Mouse (Mus musculus) heart, embryonic 16.5 days (tissue): ENCODE measurements at regions not wholly inside any gene's neighbourhood (a gene's known extent, or its start where the extent isn't known, plus 50 kb on each side); places are given as distances from the start of the nearest gene placed in this dataset.

Source experiments
- ATAC-seq: fragments of 200-750 bp; cut with Nextera tagmentation; replicated peaks from 2 replicates; pipeline ENCODE4 v1.8.0; 2017; ENCODE audit warnings: moderate number of reproducible peaks; ENCODE audit not compliant: insufficient read depth, low FRiP score; ENCODE audit errors: extremely low read depth
- H3K27ac ChIP-seq: fragments of 300-500 bp; sonication (generic); 2 replicates; pipeline ENCODE4 v1.5.1; 2014; ENCODE audit warnings: mild to moderate bottlenecking, low read length, control low read depth, moderate library complexity
- H3K27me3 ChIP-seq: fragments of 300-500 bp; sonication (generic); 2 replicates; pipeline ENCODE4 v1.6.1; 2014; ENCODE audit warnings: low read length, mixed read lengths; ENCODE audit not compliant: control insufficient read depth, insufficient read depth
- H3K36me3 ChIP-seq: fragments of 300-500 bp; sonication (generic); 2 replicates; pipeline ENCODE4 v1.6.1; 2014; ENCODE audit not compliant: control insufficient read depth, insufficient read depth
- H3K4me1 ChIP-seq: fragments of 300-500 bp; sonication (generic); 2 replicates; pipeline ENCODE4 v1.6.1; 2014; ENCODE audit warnings: low read length, mixed read lengths; ENCODE audit not compliant: control insufficient read depth, insufficient read depth
- H3K4me2 ChIP-seq: fragments of 300-500 bp; sonication (generic); 2 replicates; pipeline ENCODE4 v1.6.1; 2014; ENCODE audit warnings: low read depth, mild to moderate bottlenecking, control low read depth, low read length
- H3K4me3 ChIP-seq: fragments of 300-500 bp; sonication (generic); 2 replicates; pipeline ENCODE4 v1.5.1; 2014; ENCODE audit warnings: mild to moderate bottlenecking, control low read depth, low read length
- H3K9ac ChIP-seq: fragments of 300-500 bp; sonication (generic); 2 replicates; pipeline ENCODE4 v1.6.1; 2014; ENCODE audit warnings: low read length, control low read depth
- H3K9me3 ChIP-seq: fragments of 300-500 bp; sonication (generic); replicated peaks from 2 replicates; pipeline ENCODE4 v1.6.1; 2016; ENCODE audit warnings: low read length; ENCODE audit not compliant: control insufficient read depth
- WGBS: fragments of 180-500 bp; shearing (Covaris S2); extraction: QIAGEN DNeasy Blood & Tissue Kit; methylation state at CpG from one replicate; pipeline ENCODE4 v1.1.7; 2014; 5-methylcytosine and 5-hydroxymethylcytosine counted together

DNA sequence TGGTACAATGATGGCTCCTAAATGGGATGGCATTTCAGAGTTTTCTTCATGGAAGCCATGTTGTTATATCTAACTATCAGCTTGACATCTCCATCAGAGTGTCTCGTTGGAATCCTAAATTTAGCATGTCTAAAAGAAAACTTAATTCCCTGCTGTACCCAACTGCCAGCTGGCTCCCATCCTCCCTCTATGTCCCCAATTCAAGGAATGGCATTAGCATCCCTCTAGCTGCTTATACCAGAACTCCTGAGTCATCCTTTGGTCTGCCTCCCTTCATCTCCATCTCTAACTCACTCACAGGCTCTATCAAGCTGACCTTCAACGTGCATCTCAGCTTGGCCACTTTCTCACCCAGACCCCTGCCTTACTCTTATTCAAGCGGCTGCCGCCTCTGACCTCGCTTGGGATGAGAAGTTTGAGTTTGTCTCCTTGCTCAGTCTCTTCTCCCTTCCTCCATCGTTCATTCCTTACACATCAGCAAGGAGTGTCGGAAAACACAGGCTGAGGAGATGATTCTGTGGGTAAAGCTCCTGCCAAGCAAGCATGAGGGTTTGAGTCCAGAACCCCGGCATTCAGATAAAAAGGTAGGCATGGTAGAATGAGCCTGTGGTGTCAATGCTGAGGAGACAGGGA lies 88.9 kb downstream of the Emp1 start:
- H3K9me3 ChIP-seq, result no peaks in the 10 kb centered on the region; the same call in 1 of the 2 replicates
- no peaks in the 10 kb centered on the region for H3K4me1 ChIP-seq
- no peak overlapping the region for H3K4me2 ChIP-seq
- no peaks in the 10 kb centered on the region for H3K27me3 ChIP-seq
- WGBS, result 83% methylated on average over 8 of the region's 8 CpGs
- no peak overlapping the region for H3K4me3 ChIP-seq
- H3K9ac ChIP-seq, result no peak overlapping the region
- ATAC-seq, result no peak
- no peak overlapping the region for H3K27ac ChIP-seq
- H3K36me3 ChIP-seq, result no peaks in the 10 kb centered on the region

- ATAC-seq, result no peak
These were observed 90.7 kb downstream of the Emp1 start for GRCm38 (mm10) chr6:135453041-135453440.

DNA sequence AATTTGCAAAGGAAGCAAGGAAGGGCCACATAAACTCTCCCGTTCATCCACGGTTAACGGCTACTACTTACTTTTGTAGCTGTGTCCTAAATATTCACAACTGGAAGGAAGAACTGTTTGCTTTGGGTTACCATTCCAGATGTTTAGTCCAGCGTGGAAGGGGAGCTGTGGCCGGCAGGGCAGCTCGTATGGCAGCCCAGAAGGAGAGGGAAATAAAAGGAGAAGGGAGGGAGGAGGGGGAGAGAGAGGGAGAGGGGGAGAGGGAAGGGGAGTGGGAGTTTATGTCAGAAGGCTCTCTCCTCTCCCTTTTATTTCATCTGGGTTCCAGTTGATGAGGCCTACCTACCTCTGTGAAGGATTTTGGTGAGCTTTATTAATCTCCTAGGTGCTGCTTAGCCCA lies 110.2 kb downstream of the Emp1 start:
- Histone ChIP-seq H3K27me3 (no peaks in the 10 kb centered on the region), H3K36me3 (no peaks in the 10 kb centered on the region), H3K4me1 (no peaks in the 10 kb centered on the region), H3K4me2 (no peak overlapping the region), H3K27ac (no peak overlapping the region), H3K4me3 (no peak overlapping the region), H3K9ac (no peak overlapping the region), H3K9me3 (no peaks in the 10 kb centered on the region)
- no peak for ATAC-seq
- WGBS, result 68% methylated on average over 6 of the region's 6 CpGs

More at GRCm38 (mm10) chr6:135453041-135453440, 90.7 kb downstream of the Emp1 start:
- H3K4me1 ChIP-seq, result no peaks in the 10 kb centered on the region
- H3K9me3 ChIP-seq, result no peaks in the 10 kb centered on the region; the same call in none of the 2 replicates
- no peaks in the 10 kb centered on the region for H3K27me3 ChIP-seq
- H3K27ac ChIP-seq, result no peak overlapping the region
- no peaks in the 10 kb centered on the region for H3K36me3 ChIP-seq
- H3K9ac ChIP-seq, result no peak overlapping the region
- WGBS, result 96% methylated on average over 3 of the region's 3 CpGs
- no peak overlapping the region for H3K4me2 ChIP-seq
- no peak overlapping the region for H3K4me3 ChIP-seq

DNA sequence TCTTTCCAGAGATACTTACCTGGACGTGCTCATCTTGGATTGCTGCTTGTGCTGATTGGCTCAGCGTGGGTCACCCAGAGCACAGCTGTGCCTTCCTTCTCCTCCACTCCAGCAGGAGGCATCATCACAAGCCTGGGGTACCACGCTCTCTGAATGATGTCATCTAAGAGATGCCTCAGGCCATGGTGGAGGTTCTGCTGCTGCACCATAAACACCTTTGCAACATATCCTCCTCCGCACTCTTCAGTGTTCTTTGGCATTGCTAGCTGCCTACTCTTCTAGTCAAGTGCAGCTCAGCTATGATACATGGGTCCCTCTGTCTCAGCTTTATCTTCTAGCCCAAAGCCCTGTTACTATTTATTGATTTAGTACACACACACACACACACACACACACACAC lies 110.8 kb downstream of the Emp1 start:
- ATAC-seq, result no peak

GRCm38 (mm10) chr6:135488795-135489194 lies 126.5 kb downstream of the Emp1 start:
- no peaks in the 10 kb centered on the region for H3K36me3 ChIP-seq
- WGBS, result 61% methylated on average over 2 of the region's 2 CpGs
- H3K27me3 ChIP-seq, result no peaks in the 10 kb centered on the region
- no peak overlapping the region for H3K4me2 ChIP-seq
- ATAC-seq, result no peak
- H3K9me3 ChIP-seq, result no peaks in the 10 kb centered on the region
- no peak overlapping the region for H3K4me3 ChIP-seq
- H3K4me1 ChIP-seq, result no peaks in the 10 kb centered on the region
- no peak overlapping the region for H3K9ac ChIP-seq
- H3K27ac ChIP-seq, result no peak overlapping the region

More for the DNA sequence above, 110.8 kb downstream of the Emp1 start:
- H3K9me3 ChIP-seq, result no peaks in the 10 kb centered on the region
- no peaks in the 10 kb centered on the region for H3K36me3 ChIP-seq
- no peak overlapping the region for H3K27ac ChIP-seq
- H3K27me3 ChIP-seq, result no peaks in the 10 kb centered on the region
- no peak overlapping the region for H3K4me2 ChIP-seq
- H3K4me3 ChIP-seq, result no peak overlapping the region
- 86% methylated on average over 4 of the region's 4 CpGs for WGBS
- H3K9ac ChIP-seq, result no peak overlapping the region
- no peaks in the 10 kb centered on the region for H3K4me1 ChIP-seq

- ATAC-seq, result no peak
- WGBS, result 86% methylated on average over 1 of the region's 1 CpGs
- no peak overlapping the region for H3K27ac ChIP-seq
- no peak overlapping the region for H3K4me2 ChIP-seq
- no peak overlapping the region for H3K4me3 ChIP-seq
- peaks cover 3% of the 10 kb centered on the region; the same call in 1 of the 2 replicates for H3K9me3 ChIP-seq
- H3K9ac ChIP-seq, result no peak overlapping the region
- no peaks in the 10 kb centered on the region for H3K36me3 ChIP-seq
- no peaks in the 10 kb centered on the region for H3K27me3 ChIP-seq
- H3K4me1 ChIP-seq, result no peaks in the 10 kb centered on the region
These were observed 131.6 kb downstream of the Emp1 start for GRCm38 (mm10) chr6:135493983-135494382.

DNA sequence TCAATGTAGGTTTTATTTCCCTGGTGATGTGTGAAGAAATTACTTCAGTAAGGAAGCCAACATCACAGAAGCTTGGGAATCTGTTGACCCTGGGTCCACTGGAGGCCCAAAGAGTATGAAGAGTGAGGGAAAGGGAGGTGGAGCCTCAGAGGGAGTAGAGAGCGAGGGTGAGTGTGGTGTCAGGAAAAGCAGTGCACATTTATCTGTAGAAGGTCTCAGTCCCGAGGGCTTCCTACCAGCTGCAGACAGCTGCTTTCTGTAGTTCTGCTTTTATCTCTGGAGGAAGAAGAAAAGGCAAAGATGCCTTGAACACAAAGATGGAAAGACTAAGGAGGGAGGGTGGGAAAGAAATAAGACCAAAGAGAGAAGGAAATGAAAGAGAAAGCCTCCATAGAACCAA lies 133.5 kb downstream of the Emp1 start:
- Histone ChIP-seq H3K27ac (no peak overlapping the region), H3K4me2 (no peak overlapping the region), H3K9me3 (peaks cover 3% of the 10 kb centered on the region; the same call in 1 of the 2 replicates), H3K4me1 (no peaks in the 10 kb centered on the region), H3K9ac (no peak overlapping the region), H3K27me3 (no peaks in the 10 kb centered on the region), H3K36me3 (no peaks in the 10 kb centered on the region), H3K4me3 (no peak overlapping the region)
- WGBS, result 27% methylated on average over 2 of the region's 2 CpGs
- no peak; the same call in 1 of the 2 replicates for ATAC-seq

- 89% methylated on average over 6 of the region's 6 CpGs for WGBS
These were observed 136.2 kb downstream of the Emp1 start for GRCm38 (mm10) chr6:135498592-135498991.

DNA sequence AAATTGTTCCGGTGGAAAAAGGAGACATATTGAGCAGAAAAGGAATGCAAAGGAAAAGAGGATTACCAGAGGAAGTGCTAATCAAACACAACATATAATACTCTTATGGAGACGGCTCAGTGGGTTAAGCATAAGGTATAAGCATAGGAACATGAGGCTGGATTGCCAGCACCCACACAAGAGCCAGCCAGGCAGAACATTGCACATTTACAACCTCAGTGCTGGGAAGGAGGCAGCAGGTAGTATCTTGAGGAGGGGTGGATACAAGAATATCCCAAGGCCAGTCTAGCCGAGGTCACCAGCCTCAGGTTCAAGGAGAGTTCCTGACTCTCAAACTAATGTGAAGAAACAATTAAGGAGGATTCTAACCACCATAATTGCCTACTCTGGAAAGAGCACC lies 138.0 kb downstream of the Emp1 start:
- no peak overlapping the region for H3K9ac ChIP-seq
- H3K4me2 ChIP-seq, result no peak overlapping the region
- H3K4me1 ChIP-seq, result no peaks in the 10 kb centered on the region
- WGBS, result 77% methylated on average over 3 of the region's 3 CpGs
- ATAC-seq, result no peak
- no peak overlapping the region for H3K27ac ChIP-seq
- H3K9me3 ChIP-seq, result peaks cover 3% of the 10 kb centered on the region; the same call in 1 of the 2 replicates
- H3K4me3 ChIP-seq, result no peak overlapping the region
- no peaks in the 10 kb centered on the region for H3K36me3 ChIP-seq
- H3K27me3 ChIP-seq, result no peaks in the 10 kb centered on the region

More at GRCm38 (mm10) chr6:135498592-135498991, 136.2 kb downstream of the Emp1 start:
- H3K9me3 ChIP-seq, result peaks cover 3% of the 10 kb centered on the region; the same call in 1 of the 2 replicates
- no peak for ATAC-seq
- H3K4me3 ChIP-seq, result no peak overlapping the region
- no peak overlapping the region for H3K4me2 ChIP-seq
- H3K4me1 ChIP-seq, result no peaks in the 10 kb centered on the region
- H3K27me3 ChIP-seq, result no peaks in the 10 kb centered on the region
- no peaks in the 10 kb centered on the region for H3K36me3 ChIP-seq
- no peak overlapping the region for H3K9ac ChIP-seq
- H3K27ac ChIP-seq, result no peak overlapping the region
